Mouse (Mus musculus): Measurements from ENCODE around the gene Cwc25.
"Not testable (repeated sequence)": the region's sequence is repeated elsewhere in the genome, so short reads cannot be mapped to it uniquely, and the experiment has no call there.

Gene Cwc25

GRCm38 (mm10) chr11:97775186-97775585 is 8.8 kb upstream of the Cwc25 start:
- DNase-seq (ENCODE audit: low read depth), result no peak

GRCm38 (mm10) chr11:97771410-97771809 is 5.1 kb upstream of the Cwc25 start:
- DNase-seq (ENCODE audit: low read depth), result no peak

DNA sequence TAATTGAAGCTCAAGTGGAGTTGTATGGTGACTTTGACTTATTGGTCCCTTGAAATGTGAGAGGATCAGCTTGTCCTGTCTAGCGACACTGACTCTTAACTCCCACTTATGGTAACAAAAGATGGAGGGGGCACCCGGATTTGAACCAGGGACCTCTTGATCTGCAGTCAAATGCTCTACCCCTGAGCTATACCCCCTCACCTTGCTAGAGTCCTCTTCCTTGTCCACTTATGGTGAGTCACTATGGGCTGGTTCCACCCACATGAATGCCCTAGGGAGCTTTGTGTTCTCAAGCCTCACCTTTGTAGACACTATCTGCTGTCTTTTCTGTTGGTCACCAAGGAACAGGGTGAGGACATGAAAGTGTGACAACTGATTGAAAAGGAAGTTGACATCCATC is 3.3 kb upstream of the Cwc25 start:
- DNase-seq (ENCODE audit: low read depth), result no peak

DNA sequence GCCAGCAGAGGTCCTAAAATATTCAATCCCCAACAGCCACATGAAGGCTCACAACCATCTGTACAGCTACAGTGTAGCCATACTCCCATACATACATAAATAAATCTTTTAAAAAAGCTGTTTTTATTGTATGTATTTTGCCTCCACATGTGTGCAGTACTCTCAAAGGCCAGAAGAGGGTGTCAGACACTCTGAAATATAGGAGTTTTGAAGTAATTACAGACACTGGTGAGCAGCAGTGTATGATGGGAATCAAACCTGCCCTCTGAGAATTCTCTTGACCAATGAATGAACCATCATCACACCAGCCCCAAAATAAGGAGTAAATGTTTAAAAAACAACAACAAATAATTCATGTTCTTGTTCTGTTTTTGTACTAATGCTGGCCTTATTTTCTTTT is 4.7 kb downstream of the Cwc25 start:
- no peak for DNase-seq (ENCODE audit: low read depth)

- no peak for DNase-seq (ENCODE audit: low read depth)
Observed at GRCm38 (mm10) chr11:97758942-97759341, 7.4 kb downstream of the Cwc25 start.

DNA sequence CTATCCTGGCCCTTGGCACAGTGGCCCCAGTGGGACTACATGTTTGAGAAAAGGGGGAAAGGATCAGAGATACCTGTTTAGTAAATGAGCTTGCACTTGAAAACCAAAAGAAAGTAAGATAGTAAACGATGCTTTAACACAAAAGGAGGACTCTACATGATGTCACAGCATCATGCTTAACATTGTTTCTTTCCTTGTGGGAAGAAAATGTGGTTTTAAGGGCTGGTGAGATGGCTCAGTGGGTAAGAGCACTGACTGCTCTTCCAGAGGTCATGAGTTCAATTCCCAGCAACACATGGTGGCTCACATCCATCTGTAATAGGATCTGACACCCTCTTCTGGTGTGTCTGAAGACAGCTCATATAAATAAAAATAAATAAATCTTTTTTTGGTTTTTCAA is 8.2 kb downstream of the Cwc25 start:
- no peak for DNase-seq (ENCODE audit: low read depth)

GRCm38 (mm10) chr11:97753277-97753676 is 13.1 kb downstream of the Cwc25 start:
- no peak for DNase-seq (ENCODE audit: low read depth)

GRCm38 (mm10) chr11:97748496-97748895 is 17.9 kb downstream of the Cwc25 start:
- no peak for DNase-seq (ENCODE audit: low read depth)

- no peak for DNase-seq (ENCODE audit: low read depth)
Observed at GRCm38 (mm10) chr11:97747773-97748172, 18.6 kb downstream of the Cwc25 start.

DNA sequence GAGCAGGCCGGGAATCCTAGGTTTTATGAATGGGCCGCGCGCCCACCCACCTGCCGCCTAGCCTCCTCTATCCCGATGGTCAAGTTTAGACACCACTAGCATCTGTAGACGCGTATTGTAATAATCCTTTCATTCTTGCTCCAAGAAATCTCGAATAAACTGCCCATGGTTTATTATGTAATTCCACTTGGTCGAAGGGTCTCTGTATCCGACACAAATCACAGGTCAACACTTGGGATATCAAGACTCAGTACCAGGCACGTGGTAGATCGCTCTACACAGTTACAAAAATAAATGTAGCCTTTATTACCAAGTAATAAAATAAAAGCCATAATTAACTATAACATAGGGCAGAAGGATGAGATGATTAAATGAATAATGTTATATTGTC is 21.0 kb downstream of the Cwc25 start:
- DNase-seq (ENCODE audit: low read depth), result no peak

- DNase-seq (ENCODE audit: low read depth), result peak; percentile 99
Observed at GRCm38 (mm10) chr11:97744718-97745330, 21.5 kb downstream of the Cwc25 start.

DNA sequence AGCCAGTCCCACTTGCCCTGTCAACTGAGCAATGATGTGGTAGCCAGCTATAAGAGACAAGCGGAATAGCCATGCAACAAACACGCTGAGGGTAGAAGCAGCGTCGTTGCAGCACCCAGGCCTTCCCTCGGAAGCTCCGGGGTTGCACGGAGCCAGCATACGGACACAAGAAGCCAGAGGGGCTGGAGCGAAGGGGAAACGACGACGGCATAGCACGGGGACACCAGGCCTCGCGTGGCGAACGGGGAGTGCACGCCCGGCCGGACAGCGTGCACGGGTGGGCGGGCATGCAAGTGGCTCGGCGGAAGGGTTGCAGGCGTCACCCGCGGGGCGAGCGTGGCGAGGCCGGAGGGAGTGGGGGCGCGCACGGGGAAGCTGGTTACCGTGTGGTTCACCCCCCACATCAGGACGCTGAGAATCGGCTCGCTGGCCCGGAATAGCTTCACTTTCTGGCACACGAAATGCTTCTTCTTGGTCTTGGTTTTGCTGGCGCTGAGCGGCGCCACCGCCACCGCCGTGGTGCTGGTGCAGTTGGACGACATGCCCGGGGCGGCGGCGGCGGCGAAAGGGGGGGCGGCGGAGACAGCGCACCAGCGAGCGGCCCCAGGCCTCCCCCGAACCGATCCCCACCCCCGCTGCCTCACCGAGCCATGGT is 22.2 kb downstream of the Cwc25 start, which contains the start of gene Pip4k2b:
TSS of gene Pip4k2b (minus strand) at position 642 of the 655 bp plus-strand sequence.
- no peak for DNase-seq (ENCODE audit: low read depth)

- DNase-seq (ENCODE audit: low read depth), result no peak
Observed at GRCm38 (mm10) chr11:97743423-97743822, 22.9 kb downstream of the Cwc25 start.

GRCm38 (mm10) chr11:97742591-97742990 is 23.8 kb downstream of the Cwc25 start:
- no peak for DNase-seq (ENCODE audit: low read depth)

GRCm38 (mm10) chr11:97742157-97742556 is 24.2 kb downstream of the Cwc25 start:
- no peak for DNase-seq (ENCODE audit: low read depth)

- peak; percentile 20 for DNase-seq (ENCODE audit: low read depth)
Observed at GRCm38 (mm10) chr11:97740190-97740589, 26.2 kb downstream of the Cwc25 start.

- DNase-seq (ENCODE audit: low read depth), result peak; percentile 19
Observed at GRCm38 (mm10) chr11:97739155-97739554, 27.2 kb downstream of the Cwc25 start.

DNA sequence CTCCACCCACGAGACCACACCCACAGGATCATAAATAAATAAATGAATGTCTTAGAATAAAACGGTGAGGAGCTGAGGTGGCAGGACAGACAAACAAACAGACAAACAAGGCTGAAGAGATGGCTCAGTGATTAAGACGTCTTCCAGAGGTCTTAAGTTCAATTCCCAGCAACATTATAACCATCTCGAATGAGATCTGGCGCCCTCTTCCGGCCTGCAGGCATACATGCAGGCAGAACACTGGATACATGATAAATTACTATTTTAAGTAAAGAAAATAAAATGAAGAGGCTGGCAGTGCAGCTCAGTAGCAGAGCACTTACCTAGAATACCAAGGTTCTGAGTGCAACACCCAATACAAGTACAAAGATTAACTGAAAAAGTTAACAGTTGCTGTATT is 27.7 kb downstream of the Cwc25 start:
- DNase-seq (ENCODE audit: low read depth), result peak; percentile 56

GRCm38 (mm10) chr11:97737600-97737999 is 28.8 kb downstream of the Cwc25 start:
- peak; percentile 59 for DNase-seq (ENCODE audit: low read depth)

DNA sequence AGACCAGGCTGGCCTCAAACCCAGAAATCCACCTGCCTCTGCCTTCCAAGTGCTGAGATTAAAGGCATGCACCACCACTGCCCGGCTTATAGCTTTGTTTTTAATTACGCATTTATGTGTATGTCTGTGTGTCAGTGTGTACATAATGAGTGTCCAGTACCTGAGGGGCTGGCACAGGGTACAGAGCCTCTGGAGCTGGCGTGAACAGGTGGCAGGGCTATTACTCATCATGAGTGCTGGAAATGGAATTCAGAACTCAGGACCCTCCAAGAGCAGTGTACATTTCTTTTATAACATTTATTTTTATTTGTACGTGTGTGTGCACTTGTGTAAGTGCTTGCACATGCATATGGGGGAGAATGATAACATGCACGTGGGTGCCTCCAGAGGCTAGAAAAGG is 29.7 kb downstream of the Cwc25 start:
- no peak for DNase-seq (ENCODE audit: low read depth)

DNA sequence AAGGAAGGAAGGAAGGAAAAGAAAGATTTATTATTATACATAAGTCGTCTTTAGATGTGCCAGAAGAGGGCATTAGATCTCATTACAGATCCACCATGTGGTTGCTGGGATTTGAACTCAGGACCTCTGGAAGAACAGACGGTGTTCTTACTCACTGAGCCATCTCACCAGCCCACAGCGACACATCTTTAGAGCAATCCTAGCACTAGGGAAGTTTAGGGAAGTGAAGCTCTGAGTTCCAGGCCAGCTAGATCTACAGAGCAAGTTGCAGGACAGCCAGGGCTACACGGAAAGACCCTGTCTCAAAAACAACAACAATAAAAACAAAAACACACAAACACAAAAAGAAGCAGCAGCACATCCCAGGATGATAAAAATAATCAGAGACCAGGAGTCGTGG is 31.5 kb downstream of the Cwc25 start:
- not testable (repeated sequence) for DNase-seq (ENCODE audit: low read depth)

DNA sequence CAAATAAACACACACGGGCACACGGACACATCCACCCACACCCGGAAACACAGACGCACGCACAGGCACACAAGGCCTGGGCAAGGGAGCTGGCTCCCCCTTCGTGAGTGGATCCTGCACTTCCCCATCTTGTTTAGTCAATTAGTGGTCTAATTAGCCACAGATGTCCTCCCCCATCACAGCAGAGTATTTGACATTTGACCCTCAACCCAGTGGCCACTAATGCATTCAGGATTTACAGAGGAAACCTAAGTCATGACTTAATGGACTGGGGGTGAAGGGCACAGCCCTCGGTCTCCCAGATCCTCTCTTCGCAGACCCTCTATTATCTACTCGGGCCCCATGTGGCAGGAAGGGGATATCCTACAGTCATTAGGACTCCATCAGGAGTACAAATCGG is 32.7 kb downstream of the Cwc25 start:
- no peak for DNase-seq (ENCODE audit: low read depth)

- no peak for DNase-seq (ENCODE audit: low read depth)
Observed at GRCm38 (mm10) chr11:97728730-97729129, 37.6 kb downstream of the Cwc25 start.

DNA sequence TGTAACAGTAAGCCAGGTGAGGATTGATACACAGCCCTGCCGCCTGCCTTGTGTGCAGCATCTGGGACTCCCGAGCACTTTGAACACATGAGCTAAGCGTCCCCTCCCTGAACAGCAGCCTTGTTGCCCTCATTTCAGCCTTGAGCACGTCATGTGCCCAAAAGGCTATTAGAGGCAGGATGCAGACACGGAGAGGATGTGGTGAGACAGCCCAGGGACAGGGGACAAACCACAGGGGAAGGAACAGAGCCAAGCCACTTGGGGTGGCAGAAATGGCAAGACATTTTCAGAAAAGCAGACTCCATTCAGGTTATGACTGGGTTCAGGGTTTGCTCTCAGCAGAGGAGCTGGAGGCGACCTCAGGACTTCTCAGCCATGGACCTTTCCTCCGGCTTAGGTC is 38.0 kb downstream of the Cwc25 start:
- DNase-seq (ENCODE audit: low read depth), result no peak

Measured in NIH3T3 (cell line).